Mouse (Mus musculus): ENCODE results near the gene Zswim1. TPM values are rescaled to one million over a fixed set of nuclear protein-coding genes. Genes with fewer than 3 reads are reported as not detected.

Zswim1 gene
- 8.7 and 9.0 TPM in 2 replicates for polyA plus RNA-seq (2015; fragmentation: Nextera tagmentation; extraction: Ambion mirVana)

GRCm38 (mm10) chr2:164822636-164823165 is at the start of gene Zswim1:
TSS of gene Zswim1 (plus strand) at chr2:164822686.
- Histone ChIP-seq H3K4me1 (peaks cover 16% of the 10 kb centered on the region), H3K4me2 (peak within 1 kb of the TSS; percentile 78), H3K36me3 (peaks cover 53% of the 10 kb centered on the region), H3K27me3 (replicated peaks) (no peaks in the 10 kb centered on the region), H3K9ac (peak within 1 kb of the TSS; percentile 90), H3K4me3 (peak within 1 kb of the TSS; percentile 88), H3K27ac (replicated peaks) (peak within 1 kb of the TSS; percentile 88), H3K9me3 (no peaks in the 10 kb centered on the region)
- 2% methylated on average over 32 of the region's 32 CpGs for WGBS
- peak; percentile 99 for ATAC-seq (ENCODE audit: extremely low read depth, insufficient number of reproducible peaks, low FRiP score, low TSS enrichment)

- WGBS = 74% methylated on average over 14 of the region's 14 CpGs
- Histone ChIP-seq H3K36me3 (peaks cover 28% of the 10 kb centered on the region), H3K4me3 (no peak overlapping the region), H3K4me2 (peak overlapping the region; percentile 18; the same call in 1 of the 2 replicates), H3K9ac (no peak overlapping the region), H3K27ac (replicated peaks) (peak overlapping the region; percentile 36), H3K9me3 (no peaks in the 10 kb centered on the region), H3K27me3 (replicated peaks) (peaks cover 18% of the 10 kb centered on the region), H3K4me1 (peaks cover 32% of the 10 kb centered on the region)
- no peak for ATAC-seq (ENCODE audit: extremely low read depth, insufficient number of reproducible peaks, low FRiP score, low TSS enrichment)
Observed at GRCm38 (mm10) chr2:164773229-164773988, 49.1 kb upstream of the Zswim1 start.

DNA sequence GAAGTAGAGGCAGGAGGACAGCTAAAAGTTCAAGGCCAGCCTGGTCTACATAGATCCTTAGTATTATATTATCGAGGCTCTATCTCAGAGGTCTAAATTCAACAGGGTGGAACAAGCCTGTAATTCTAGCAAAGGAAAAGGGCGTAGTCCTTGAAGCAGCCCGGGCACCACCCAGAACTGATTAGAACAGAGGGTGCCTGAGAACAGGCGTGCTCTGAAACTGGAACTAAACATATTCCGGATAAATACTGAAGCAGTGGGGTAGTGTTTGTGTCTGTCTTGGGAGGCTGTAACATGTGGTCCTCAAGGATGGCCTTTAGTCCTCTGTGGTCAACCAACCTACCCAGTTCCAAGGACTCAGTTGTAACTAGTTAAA is 48.5 kb upstream of the Zswim1 start:
- Histone ChIP-seq H3K4me1 (peaks cover 30% of the 10 kb centered on the region), H3K4me2 (no peak overlapping the region), H3K36me3 (peaks cover 26% of the 10 kb centered on the region), H3K4me3 (no peak overlapping the region), H3K27ac (replicated peaks) (peak overlapping the region; percentile 36; the same call in 1 of the 2 replicates), H3K9ac (no peak overlapping the region), H3K27me3 (replicated peaks) (peaks cover 18% of the 10 kb centered on the region), H3K9me3 (no peaks in the 10 kb centered on the region)
- 62% methylated on average over 5 of the region's 5 CpGs for WGBS
- no peak for ATAC-seq (ENCODE audit: extremely low read depth, insufficient number of reproducible peaks, low FRiP score, low TSS enrichment)

DNA sequence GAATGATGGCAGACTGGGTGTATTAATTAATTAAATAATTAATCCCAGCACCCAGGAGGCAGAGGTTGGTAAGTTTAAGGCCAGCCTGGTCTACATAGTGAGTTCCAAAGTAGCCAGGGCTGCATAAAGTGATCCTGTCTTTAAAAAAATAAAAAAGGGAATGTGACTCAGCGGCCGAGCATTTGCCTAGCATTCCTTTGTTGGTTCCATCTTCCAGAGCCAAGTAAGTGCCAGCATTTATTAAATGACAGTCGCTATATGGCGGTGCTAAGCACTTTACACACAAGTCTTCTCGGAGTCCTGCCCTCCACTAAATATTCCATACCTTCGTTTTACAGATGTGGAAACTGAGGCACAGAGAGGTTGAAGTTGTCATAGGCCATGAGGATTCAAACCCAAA is 46.4 kb upstream of the Zswim1 start:
- WGBS = 78% methylated on average over 6 of the region's 6 CpGs
- no peak for ATAC-seq (ENCODE audit: extremely low read depth, insufficient number of reproducible peaks, low FRiP score, low TSS enrichment)
- Histone ChIP-seq H3K36me3 (peaks cover 24% of the 10 kb centered on the region), H3K4me2 (no peak overlapping the region), H3K27me3 (replicated peaks) (peaks cover 22% of the 10 kb centered on the region), H3K9me3 (no peaks in the 10 kb centered on the region), H3K27ac (replicated peaks) (no peak overlapping the region), H3K4me3 (no peak overlapping the region), H3K4me1 (peaks cover 17% of the 10 kb centered on the region), H3K9ac (no peak overlapping the region)

- Histone ChIP-seq H3K9ac (no peak overlapping the region), H3K9me3 (no peaks in the 10 kb centered on the region), H3K27me3 (replicated peaks) (peaks cover 22% of the 10 kb centered on the region), H3K36me3 (peaks cover 18% of the 10 kb centered on the region), H3K4me1 (peaks cover 10% of the 10 kb centered on the region), H3K4me2 (no peak overlapping the region), H3K4me3 (no peak overlapping the region), H3K27ac (replicated peaks) (no peak overlapping the region)
- no peak for ATAC-seq (ENCODE audit: extremely low read depth, insufficient number of reproducible peaks, low FRiP score, low TSS enrichment)
- WGBS = 58% methylated on average over 17 of the region's 17 CpGs
Observed at GRCm38 (mm10) chr2:164776801-164777200, 45.7 kb upstream of the Zswim1 start.

DNA sequence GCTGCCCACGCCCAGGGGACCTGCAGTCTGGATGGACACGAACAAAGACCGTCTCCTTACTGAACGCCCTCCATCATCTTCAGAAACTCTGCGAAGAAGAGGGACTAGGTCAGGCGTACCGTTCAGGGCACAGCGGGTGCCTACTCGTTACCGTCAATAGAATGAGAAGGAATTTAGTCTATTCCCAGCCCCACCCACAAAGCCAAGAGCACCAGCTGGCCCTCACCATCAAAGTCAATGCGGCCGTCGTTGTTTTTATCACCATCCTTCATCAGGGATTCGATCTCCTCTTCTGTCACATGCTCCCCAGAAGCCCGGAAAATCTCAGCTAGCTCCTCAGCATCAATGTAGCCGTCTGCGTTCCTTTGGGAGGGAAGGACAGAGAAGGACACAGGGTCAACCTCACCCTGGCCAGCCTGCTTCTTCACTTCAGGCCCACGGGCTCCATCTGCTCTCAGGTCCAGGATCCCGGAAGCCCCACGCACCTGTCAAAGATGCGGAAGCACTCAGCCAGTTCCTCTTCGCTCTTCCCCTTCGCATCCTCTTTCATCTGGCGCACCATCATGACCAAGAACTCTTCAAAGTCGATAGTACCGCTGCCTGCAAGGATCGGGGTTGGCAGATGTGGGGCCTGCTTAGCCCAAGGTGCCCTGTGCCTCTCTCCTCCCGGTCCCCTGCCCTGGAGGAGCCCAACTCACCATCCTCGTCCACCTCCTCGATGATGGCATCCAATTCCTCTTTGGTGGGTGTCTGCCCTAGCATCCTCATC is 45.1 kb upstream of the Zswim1 start:
- Histone ChIP-seq H3K4me3 (no peak overlapping the region), H3K27ac (replicated peaks) (no peak overlapping the region), H3K36me3 (peaks cover 11% of the 10 kb centered on the region), H3K4me1 (peaks cover 4% of the 10 kb centered on the region; the same call in 1 of the 2 replicates), H3K9me3 (no peaks in the 10 kb centered on the region), H3K4me2 (no peak overlapping the region), H3K27me3 (replicated peaks) (peaks cover 22% of the 10 kb centered on the region), H3K9ac (no peak overlapping the region)
- WGBS = 72% methylated on average over 30 of the region's 30 CpGs
- ATAC-seq (ENCODE audit: extremely low read depth, insufficient number of reproducible peaks, low FRiP score, low TSS enrichment) = no peak

GRCm38 (mm10) chr2:164778015-164778287 is 44.5 kb upstream of the Zswim1 start:
- WGBS = 86% methylated on average over 11 of the region's 11 CpGs
- H3K4me1 ChIP-seq = 0 out of 2 replicates have a peak, but pooled peaks cover 4% of the 10 kb centered on the region
- H3K27me3 ChIP-seq (replicated peaks) = peaks cover 22% of the 10 kb centered on the region
- H3K4me3 ChIP-seq = no peak overlapping the region
- ATAC-seq (ENCODE audit: extremely low read depth, insufficient number of reproducible peaks, low FRiP score, low TSS enrichment) = no peak
- no peak overlapping the region for H3K27ac ChIP-seq (replicated peaks)
- H3K9me3 ChIP-seq = no peaks in the 10 kb centered on the region
- H3K4me2 ChIP-seq = no peak overlapping the region
- peaks cover 6% of the 10 kb centered on the region for H3K36me3 ChIP-seq
- H3K9ac ChIP-seq = no peak overlapping the region

DNA sequence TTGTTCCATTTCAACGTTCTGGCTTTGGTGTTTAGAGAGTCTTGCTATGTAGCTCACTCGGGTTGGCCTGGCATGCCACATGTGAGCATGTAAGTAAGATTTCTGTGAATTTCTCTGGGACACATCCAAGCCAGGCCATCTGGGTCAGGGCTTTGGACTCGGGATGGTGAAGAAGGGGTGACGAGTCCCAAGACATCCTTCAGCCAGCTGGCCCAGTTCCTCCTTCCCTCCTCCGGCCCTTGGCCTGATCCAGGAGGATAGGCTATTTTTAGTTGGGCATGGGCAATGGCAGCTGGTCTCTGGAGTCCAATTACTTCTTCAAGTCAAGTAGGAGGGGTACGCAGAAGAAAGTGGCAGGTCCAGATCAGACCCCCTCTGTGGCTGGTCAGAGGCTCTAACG is 43.7 kb upstream of the Zswim1 start:
- Histone ChIP-seq H3K4me2 (no peak overlapping the region), H3K4me3 (no peak overlapping the region), H3K4me1 (no peaks in the 10 kb centered on the region), H3K9ac (no peak overlapping the region), H3K27me3 (replicated peaks) (peaks cover 22% of the 10 kb centered on the region), H3K9me3 (no peaks in the 10 kb centered on the region), H3K36me3 (no peaks in the 10 kb centered on the region), H3K27ac (replicated peaks) (no peak overlapping the region)
- WGBS = 66% methylated on average over 7 of the region's 7 CpGs
- no peak for ATAC-seq (ENCODE audit: extremely low read depth, insufficient number of reproducible peaks, low FRiP score, low TSS enrichment)

GRCm38 (mm10) chr2:164779481-164780086 is 42.9 kb upstream of the Zswim1 start, which contains the start of gene Tnnc2:
TSS of gene Tnnc2 (minus strand) at chr2:164779967.
- Histone ChIP-seq H3K9ac (no peak within 1 kb of the TSS), H3K4me2 (no peak within 1 kb of the TSS), H3K36me3 (no peaks in the 10 kb centered on the region), H3K9me3 (no peaks in the 10 kb centered on the region), H3K4me3 (no peak within 1 kb of the TSS), H3K27me3 (replicated peaks) (peaks cover 22% of the 10 kb centered on the region), H3K27ac (replicated peaks) (no peak within 1 kb of the TSS), H3K4me1 (peaks cover 3% of the 10 kb centered on the region)
- WGBS = 63% methylated on average over 8 of the region's 8 CpGs
- 0 out of 2 replicates have a peak, but pooled peaks have one; percentile 34 for ATAC-seq (ENCODE audit: extremely low read depth, insufficient number of reproducible peaks, low FRiP score, low TSS enrichment)

- Histone ChIP-seq H3K9me3 (no peaks in the 10 kb centered on the region), H3K4me2 (no peak overlapping the region), H3K27me3 (replicated peaks) (peaks cover 16% of the 10 kb centered on the region), H3K9ac (no peak overlapping the region), H3K4me1 (peaks cover 15% of the 10 kb centered on the region), H3K36me3 (no peaks in the 10 kb centered on the region), H3K4me3 (no peak overlapping the region), H3K27ac (replicated peaks) (no peak overlapping the region)
- no peak for ATAC-seq (ENCODE audit: extremely low read depth, insufficient number of reproducible peaks, low FRiP score, low TSS enrichment)
- WGBS = 54% methylated on average over 4 of the region's 4 CpGs
Observed at GRCm38 (mm10) chr2:164781876-164782275, 40.6 kb upstream of the Zswim1 start.

GRCm38 (mm10) chr2:164783926-164784581 is 38.4 kb upstream of the Zswim1 start:
- 69% methylated on average over 7 of the region's 7 CpGs for WGBS

More at GRCm38 (mm10) chr2:164783926-164784581, 38.4 kb upstream of the Zswim1 start:
- H3K27ac ChIP-seq (replicated peaks) = no peak overlapping the region
- no peak overlapping the region for H3K4me3 ChIP-seq
- H3K9me3 ChIP-seq = no peaks in the 10 kb centered on the region
- ATAC-seq (ENCODE audit: extremely low read depth, insufficient number of reproducible peaks, low FRiP score, low TSS enrichment) = no peak
- H3K9ac ChIP-seq = no peak overlapping the region
- H3K36me3 ChIP-seq = peaks cover 12% of the 10 kb centered on the region
- peaks cover 4% of the 10 kb centered on the region for H3K27me3 ChIP-seq (replicated peaks)
- H3K4me1 ChIP-seq = peaks cover 35% of the 10 kb centered on the region
- no peak overlapping the region for H3K4me2 ChIP-seq
